Mouse (Mus musculus) stomach, embryonic 15.5 days (tissue): Measurements from ENCODE around the gene Sox1. TPM values are rescaled to one million over a fixed set of nuclear protein-coding genes. Genes with fewer than 3 reads are reported as not detected.

Source experiments
- ATAC-seq: fragments of 200-750 bp; cut with Nextera tagmentation; 2 replicates; pipeline ENCODE4 v1.8.0; 2017; ENCODE audit warnings: low read depth, moderate number of reproducible peaks, moderate TSS enrichment; ENCODE audit not compliant: insufficient read depth, low FRiP score
- H3K27ac ChIP-seq: fragments of 300-500 bp; sonication (generic); 2 replicates; pipeline ENCODE4 v1.5.1; 2015; ENCODE audit warnings: mild to moderate bottlenecking, inconsistent platforms
- H3K27me3 ChIP-seq: fragments of 300-500 bp; sonication (generic); replicated peaks from 2 replicates; pipeline ENCODE4 v1.6.1; 2015; ENCODE audit warnings: inconsistent platforms
- H3K36me3 ChIP-seq: fragments of 300-500 bp; sonication (generic); 2 replicates; pipeline ENCODE4 v1.6.1; 2015; ENCODE audit warnings: inconsistent platforms
- H3K4me1 ChIP-seq: fragments of 300-500 bp; sonication (generic); 2 replicates; pipeline ENCODE4 v1.6.1; 2015; ENCODE audit warnings: inconsistent platforms
- H3K4me2 ChIP-seq: fragments of 300-500 bp; sonication (generic); 2 replicates; pipeline ENCODE4 v1.6.1; 2015; ENCODE audit warnings: mild to moderate bottlenecking, inconsistent platforms
- H3K4me3 ChIP-seq: fragments of 300-500 bp; sonication (generic); replicated peaks from 2 replicates; pipeline ENCODE4 v1.5.1; 2015; ENCODE audit warnings: inconsistent platforms
- H3K9ac ChIP-seq: fragments of 300-500 bp; sonication (generic); 2 replicates; pipeline ENCODE4 v1.6.1; 2015; ENCODE audit warnings: inconsistent platforms
- H3K9me3 ChIP-seq: fragments of 300-500 bp; sonication (generic); 2 replicates; pipeline ENCODE4 v1.6.1; 2016; ENCODE audit warnings: inconsistent platforms
- WGBS: fragments of 180-500 bp; shearing (Covaris S2); methylation state at CpG from one replicate; pipeline ENCODE4 v1.1.7; 2015; 5-methylcytosine and 5-hydroxymethylcytosine counted together
- polyA plus RNA-seq: library from polyadenylated mRNA; unstranded; fragments of >200 nt; fragmentation: Nextera tagmentation; extraction: Ambion mirVana; gene quantifications from 2 replicates; pipeline ENCODE4 v1.2.1, GENCODE M21; 2015

The Sox1 gene
- not detected in 2 replicates for polyA plus RNA-seq

DNA sequence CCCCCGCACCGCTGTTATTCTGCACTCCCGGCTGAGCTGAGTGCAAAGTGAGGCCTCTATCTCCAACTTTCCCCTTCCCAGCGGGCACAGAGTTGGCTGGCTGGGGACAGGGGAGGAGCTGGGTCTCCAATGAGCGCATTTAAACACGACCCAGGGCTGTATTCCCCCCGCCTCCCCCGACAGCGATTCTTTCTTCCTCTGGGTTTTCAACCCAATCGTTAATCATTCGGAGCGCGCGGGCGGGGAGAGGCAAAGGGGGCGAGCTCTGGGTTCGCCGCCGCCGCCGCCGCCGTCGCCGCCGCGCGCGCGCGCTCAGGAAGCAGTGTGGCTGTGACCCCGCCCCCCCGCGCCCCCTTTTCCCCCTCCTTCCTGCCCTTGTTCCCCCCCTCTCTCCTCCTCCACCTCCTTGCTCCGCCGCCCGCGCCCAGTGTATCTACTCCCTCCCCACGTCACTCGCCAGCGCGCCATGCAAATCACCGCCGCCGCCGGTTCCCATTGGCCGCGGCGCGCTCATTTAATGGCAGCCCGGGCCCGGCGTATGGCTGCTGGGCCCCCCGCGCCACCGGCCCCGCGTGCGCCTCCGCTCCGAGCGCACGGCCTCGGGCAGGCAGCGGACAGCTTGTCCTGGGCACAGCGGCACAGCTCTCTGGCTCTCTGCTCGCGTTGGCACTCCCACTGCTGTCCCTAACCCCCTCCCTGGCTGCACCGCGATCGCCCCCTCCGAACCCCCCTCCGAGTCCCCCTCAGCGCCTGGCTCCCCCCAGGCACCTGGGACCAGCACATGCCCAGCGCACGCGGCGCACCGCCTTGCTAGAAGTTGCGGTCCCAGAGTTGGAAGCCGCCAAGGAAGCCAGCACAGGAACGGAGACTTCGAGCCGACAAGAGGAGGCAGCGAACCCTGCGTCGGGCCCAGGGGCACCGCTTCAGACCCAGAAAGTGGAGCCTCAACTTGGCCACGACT is at the start of gene Sox1:
Sox1 (plus strand) TSS at position 225 of the 961 bp plus-strand sequence.
- peak within 1 kb of the TSS; percentile 70 for H3K4me2 ChIP-seq
- H3K9me3 ChIP-seq, result no peaks in the 10 kb centered on the region
- no peak within 1 kb of the TSS for H3K27ac ChIP-seq
- no peaks in the 10 kb centered on the region for H3K36me3 ChIP-seq
- H3K27me3 ChIP-seq, result peaks cover 91% of the 10 kb centered on the region
- WGBS, result under 1% methylated on average over 83 of the region's 89 CpGs
- no peak within 1 kb of the TSS for H3K9ac ChIP-seq
- ATAC-seq, result 0 out of 2 replicates have a peak, but pooled peaks have one; percentile 35
- peaks cover 25% of the 10 kb centered on the region for H3K4me1 ChIP-seq
- peak within 1 kb of the TSS; percentile 37 for H3K4me3 ChIP-seq

DNA sequence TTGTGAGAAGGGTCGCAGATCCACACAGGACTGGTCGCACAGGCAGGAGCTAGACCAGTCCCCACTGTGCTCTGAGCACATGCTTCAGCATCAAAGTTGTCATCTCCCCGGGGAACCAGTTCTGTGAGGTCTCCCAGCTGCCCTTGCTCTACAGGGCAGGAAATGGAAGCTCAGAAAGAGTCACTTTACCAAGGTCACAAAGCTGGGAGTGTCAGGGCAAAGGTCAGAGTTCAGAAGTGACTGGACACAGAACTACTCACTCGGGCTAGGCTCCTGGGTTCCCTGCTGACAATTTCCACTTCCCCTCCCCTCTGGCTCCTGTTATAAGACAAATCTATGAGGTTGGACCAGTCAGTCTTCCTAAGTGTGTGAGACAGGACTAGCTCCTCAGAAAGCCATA is 49.2 kb upstream of the Sox1 start:
- 48% methylated on average over 4 of the region's 4 CpGs for whole genome bisulfite sequencing
- H3K4me1 ChIP-seq, result no peaks in the 10 kb centered on the region
- ATAC-seq, result no peak

DNA sequence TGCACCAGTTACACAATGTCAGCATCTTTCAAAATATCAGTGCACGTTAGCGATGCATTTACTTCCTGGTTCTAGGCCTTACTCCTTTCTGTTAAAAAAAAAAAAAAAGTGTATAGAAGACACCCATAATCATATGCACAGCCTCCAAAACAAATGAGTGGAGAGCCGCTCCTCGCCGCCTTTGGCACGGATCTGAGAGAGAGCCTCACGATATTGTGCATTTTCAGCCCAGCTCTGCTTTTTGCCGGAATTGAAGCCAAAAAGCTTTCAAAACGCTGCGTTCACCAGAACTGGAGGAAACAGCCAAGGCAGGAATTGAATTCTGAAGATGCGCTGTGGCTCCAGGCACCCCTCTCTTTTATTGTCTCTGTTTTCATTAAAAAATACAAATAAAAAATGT is 48.2 kb upstream of the Sox1 start:
- H3K4me2 ChIP-seq, result no peak overlapping the region
- no peak overlapping the region for H3K4me3 ChIP-seq
- WGBS, result 69% methylated on average over 11 of the region's 11 CpGs

More for the DNA sequence above, 49.2 kb upstream of the Sox1 start:
- no peaks in the 10 kb centered on the region for H3K36me3 ChIP-seq
- no peak overlapping the region for H3K4me3 ChIP-seq
- no peak overlapping the region for H3K27ac ChIP-seq
- H3K9me3 ChIP-seq, result no peaks in the 10 kb centered on the region
- H3K9ac ChIP-seq, result no peak overlapping the region
- H3K27me3 ChIP-seq, result no peaks in the 10 kb centered on the region
- no peak overlapping the region for H3K4me2 ChIP-seq

DNA sequence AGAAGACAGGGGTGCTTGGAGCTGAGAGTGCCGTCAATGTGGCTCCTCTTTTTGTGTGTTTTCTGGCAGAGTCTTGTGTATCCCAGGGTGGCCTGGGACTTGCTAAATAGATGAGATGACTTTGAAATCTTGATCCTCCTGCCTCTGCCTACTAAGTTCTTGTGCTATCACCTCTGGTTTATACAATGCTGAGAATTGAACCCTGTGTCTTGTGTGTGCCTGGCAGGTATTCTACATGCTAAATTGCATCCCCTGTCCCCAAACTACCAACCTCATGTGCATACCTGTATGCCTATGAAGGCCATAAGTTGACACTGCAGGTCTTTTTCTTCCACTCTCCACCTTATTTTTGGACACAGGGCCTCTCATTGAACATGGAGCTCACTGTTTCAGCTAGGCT is 46.8 kb upstream of the Sox1 start:
- Histone ChIP-seq H3K36me3 (no peaks in the 10 kb centered on the region), H3K4me2 (no peak overlapping the region), H3K9me3 (no peaks in the 10 kb centered on the region), H3K4me3 (no peak overlapping the region), H3K27me3 (no peaks in the 10 kb centered on the region), H3K9ac (no peak overlapping the region), H3K4me1 (no peaks in the 10 kb centered on the region), H3K27ac (no peak overlapping the region)
- no peak for ATAC-seq
- WGBS, result 74% methylated on average over 1 of the region's 1 CpGs

More for the DNA sequence above, 48.2 kb upstream of the Sox1 start:
- ATAC-seq, result no peak
- Histone ChIP-seq H3K9me3 (no peaks in the 10 kb centered on the region), H3K27me3 (no peaks in the 10 kb centered on the region), H3K4me1 (no peaks in the 10 kb centered on the region), H3K9ac (no peak overlapping the region), H3K27ac (no peak overlapping the region), H3K36me3 (no peaks in the 10 kb centered on the region)

DNA sequence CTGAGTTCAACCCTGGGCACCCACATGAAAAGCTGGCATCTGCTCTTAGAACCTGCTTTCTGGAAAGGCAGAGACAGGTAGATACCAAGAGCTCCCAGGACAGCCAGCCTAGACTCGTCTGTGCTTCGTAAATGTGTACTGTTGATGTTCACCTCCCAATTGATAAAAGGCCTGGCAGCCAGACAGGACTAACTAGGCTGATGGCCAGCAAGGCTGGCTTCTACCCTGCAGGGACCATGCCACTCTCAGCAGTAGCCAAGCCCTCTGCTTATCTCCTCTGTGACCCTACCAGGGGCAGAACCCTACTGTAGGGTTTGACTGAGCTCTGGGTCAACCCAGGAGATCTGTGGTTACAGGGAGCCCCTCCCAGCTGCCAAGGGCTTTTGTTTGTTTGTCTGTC is 45.5 kb upstream of the Sox1 start:
- Histone ChIP-seq H3K4me2 (no peak overlapping the region), H3K4me3 (no peak overlapping the region), H3K9ac (no peak overlapping the region), H3K4me1 (no peaks in the 10 kb centered on the region), H3K9me3 (no peaks in the 10 kb centered on the region), H3K27me3 (no peaks in the 10 kb centered on the region), H3K36me3 (no peaks in the 10 kb centered on the region), H3K27ac (no peak overlapping the region)
- ATAC-seq, result no peak
- 35% methylated on average over 2 of the region's 2 CpGs for WGBS

DNA sequence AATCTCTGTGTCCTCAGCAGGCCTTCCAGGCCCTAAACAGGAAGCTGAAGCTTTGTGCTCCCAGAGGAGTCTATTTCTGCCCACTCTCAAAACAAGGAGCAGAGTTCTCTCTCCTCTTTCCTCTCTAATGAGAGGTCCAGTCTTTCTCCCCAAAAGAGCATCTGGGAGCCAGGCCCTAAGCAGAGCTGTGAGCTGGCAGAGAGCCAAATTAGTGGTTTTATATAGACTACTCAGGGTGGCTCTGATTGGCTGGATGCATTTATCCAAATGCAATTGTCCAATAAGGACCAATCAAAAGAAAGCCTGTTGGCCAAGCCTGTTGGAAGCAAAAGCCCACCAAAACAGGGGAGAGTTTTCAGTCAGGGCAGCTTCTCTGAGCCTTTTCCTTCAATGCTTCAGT is 44.0 kb upstream of the Sox1 start:
- Histone ChIP-seq H3K9ac (no peak overlapping the region), H3K9me3 (no peaks in the 10 kb centered on the region), H3K27ac (no peak overlapping the region), H3K36me3 (no peaks in the 10 kb centered on the region), H3K4me2 (no peak overlapping the region), H3K4me1 (no peaks in the 10 kb centered on the region), H3K4me3 (no peak overlapping the region), H3K27me3 (no peaks in the 10 kb centered on the region)
- ATAC-seq, result no peak

DNA sequence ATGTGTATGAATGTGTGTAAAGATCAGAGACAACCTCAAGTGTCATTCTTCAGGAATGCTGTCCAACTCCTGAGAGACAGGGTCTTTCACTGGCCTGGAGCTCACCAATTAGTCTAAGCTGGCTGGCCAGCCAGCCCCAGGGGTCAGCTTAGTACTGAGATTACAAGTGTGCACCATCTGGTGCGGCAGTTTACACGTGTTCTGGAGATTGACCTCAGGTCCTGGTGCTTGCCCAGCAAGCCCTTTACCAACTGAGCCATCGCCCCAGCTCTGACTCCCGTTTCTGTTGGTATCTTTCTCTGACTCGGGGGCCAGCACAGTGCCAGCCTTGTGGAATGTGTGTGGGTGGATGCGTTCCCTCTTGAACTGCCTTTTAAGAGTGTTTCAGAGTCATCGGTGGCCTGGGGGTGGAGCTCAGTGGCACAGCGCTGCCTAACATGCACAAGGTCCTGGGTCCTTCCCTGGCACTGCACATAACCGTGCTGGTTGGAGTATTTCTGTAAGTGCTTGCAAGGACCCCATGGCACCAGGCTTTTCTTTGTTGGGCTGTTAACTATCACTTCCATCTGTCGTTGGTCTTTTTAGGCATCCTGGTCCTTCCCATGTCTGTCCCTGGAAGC is 40.6 kb upstream of the Sox1 start:
- Histone ChIP-seq H3K4me3 (no peak overlapping the region), H3K36me3 (no peaks in the 10 kb centered on the region), H3K4me2 (no peak overlapping the region), H3K9me3 (no peaks in the 10 kb centered on the region), H3K4me1 (no peaks in the 10 kb centered on the region), H3K27me3 (no peaks in the 10 kb centered on the region), H3K27ac (no peak overlapping the region), H3K9ac (no peak overlapping the region)
- no peak for ATAC-seq
- 74% methylated on average over 10 of the region's 10 CpGs for WGBS

DNA sequence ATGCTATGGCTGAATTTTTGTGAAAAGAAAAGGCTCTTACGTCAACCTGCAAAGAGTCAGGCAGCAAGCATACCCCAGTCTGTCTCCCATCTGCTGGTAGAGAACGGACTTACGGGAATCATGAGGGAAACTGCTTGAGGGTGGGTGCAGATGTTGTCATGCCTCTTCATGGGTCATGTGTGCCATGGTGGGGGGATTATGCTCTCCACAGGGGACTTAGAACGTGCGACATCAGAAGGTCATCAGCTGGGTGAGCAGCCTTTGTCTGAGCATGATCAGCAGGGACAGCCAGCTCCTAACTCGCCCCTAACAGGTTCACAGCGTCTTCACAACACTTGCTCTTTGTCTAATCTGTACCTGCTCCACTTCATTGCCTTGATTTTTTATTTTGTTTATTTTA is 26.9 kb upstream of the Sox1 start:
- Histone ChIP-seq H3K27me3 (no peaks in the 10 kb centered on the region; the same call in 1 of the 2 replicates), H3K36me3 (no peaks in the 10 kb centered on the region), H3K27ac (no peak overlapping the region), H3K4me1 (no peaks in the 10 kb centered on the region), H3K9me3 (no peaks in the 10 kb centered on the region), H3K9ac (no peak overlapping the region), H3K4me3 (no peak overlapping the region), H3K4me2 (no peak overlapping the region)
- WGBS, result 57% methylated on average over 7 of the region's 7 CpGs
- ATAC-seq, result no peak

DNA sequence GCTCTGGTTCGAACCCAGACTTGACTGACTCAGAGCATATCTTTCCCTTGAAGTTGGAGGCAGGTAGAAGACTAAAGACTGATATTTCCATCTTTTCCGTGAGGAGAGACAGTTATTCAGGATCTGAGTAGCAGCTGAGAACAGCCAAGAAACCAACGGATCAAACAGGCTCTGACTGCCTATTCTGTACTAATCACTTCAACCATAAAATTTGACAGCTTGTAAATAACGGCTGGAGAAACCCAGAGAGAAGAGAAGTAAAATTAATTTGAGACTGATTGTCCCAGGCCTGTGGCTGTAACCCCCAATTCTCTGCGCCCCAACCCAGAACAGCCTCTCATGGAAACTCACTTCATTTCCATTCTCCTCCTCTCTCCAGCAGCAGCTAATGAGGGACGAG is 26.2 kb upstream of the Sox1 start:
- no peak overlapping the region for H3K4me3 ChIP-seq
- H3K4me2 ChIP-seq, result no peak overlapping the region
- no peak overlapping the region for H3K9ac ChIP-seq
- H3K4me1 ChIP-seq, result no peaks in the 10 kb centered on the region
- H3K9me3 ChIP-seq, result no peaks in the 10 kb centered on the region
- H3K27me3 ChIP-seq, result no peaks in the 10 kb centered on the region; the same call in 1 of the 2 replicates
- no peaks in the 10 kb centered on the region for H3K36me3 ChIP-seq
- no peak overlapping the region for H3K27ac ChIP-seq
- WGBS, result 63% methylated on average over 6 of the region's 6 CpGs
- no peak for ATAC-seq

DNA sequence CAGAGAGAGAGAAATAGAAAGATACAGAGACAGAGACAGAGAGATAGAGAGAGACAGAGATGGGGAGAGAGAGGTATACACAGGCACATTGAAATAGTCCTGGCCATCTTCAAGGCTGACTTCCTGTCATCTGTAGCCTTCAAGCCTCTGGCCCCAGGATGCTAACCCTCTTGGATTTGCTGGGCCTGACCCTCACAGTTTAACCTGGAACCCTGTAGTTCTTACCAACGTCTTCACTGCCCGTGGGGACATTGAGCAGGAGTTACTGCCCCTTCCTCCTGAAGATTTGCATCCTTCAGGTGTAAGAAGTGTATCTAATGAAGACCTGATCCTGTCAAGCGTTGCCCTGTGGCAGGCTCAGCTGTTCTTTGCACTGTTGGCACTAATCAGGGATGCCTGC is 14.0 kb upstream of the Sox1 start:
- H3K4me1 ChIP-seq, result peaks cover 18% of the 10 kb centered on the region
- H3K9ac ChIP-seq, result no peak overlapping the region
- no peak overlapping the region for H3K4me2 ChIP-seq
- no peaks in the 10 kb centered on the region for H3K9me3 ChIP-seq
- no peak overlapping the region for H3K4me3 ChIP-seq
- WGBS, result 71% methylated on average over 3 of the region's 3 CpGs
- peaks cover 68% of the 10 kb centered on the region for H3K27me3 ChIP-seq
- H3K27ac ChIP-seq, result no peak overlapping the region
- H3K36me3 ChIP-seq, result no peaks in the 10 kb centered on the region
- ATAC-seq, result no peak

DNA sequence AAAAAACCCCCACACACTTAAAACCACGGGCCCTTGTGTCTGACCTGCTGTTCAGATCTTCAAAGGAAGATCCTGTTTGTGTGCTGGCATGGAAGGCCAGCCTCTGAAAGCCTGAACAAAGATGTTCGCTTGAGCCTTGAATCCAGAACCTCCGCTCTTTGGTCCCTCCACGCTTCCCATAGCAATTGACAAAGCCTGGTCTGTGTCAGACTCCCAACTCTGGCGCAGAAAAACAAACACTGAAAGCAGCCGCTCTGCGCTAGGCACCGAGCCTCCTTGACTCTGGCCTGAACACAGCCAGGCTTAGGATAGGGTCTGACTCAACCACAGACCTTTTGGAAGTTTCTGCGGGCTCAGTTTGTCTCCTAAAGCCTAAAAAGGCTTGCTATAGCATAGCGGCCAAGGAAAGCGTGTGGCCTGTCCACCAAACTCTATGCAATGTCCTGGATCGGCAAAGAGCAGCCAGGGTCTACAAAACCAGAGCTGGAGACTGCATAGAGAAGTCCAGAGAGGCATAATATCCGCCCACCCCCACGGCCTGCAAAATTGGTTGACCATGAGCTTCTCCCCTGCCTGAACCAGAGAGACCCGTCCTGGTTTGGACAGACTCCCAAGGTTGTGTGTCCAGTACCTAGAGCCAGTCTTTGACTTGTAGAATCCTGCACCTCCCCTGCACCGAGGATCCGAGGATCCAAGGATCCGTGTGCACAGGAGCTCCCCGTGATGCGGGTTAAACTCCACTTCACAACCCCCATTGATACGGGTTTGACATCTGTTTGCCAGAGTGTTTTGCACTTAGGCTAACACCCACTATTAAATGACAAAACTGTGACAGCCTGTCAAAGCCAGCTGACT is 12.2 kb upstream of the Sox1 start:
- no peaks in the 10 kb centered on the region for H3K9me3 ChIP-seq
- no peak overlapping the region for H3K4me3 ChIP-seq
- peaks cover 20% of the 10 kb centered on the region for H3K4me1 ChIP-seq
- H3K27ac ChIP-seq, result no peak overlapping the region
- H3K4me2 ChIP-seq, result no peak overlapping the region
- peaks cover 84% of the 10 kb centered on the region for H3K27me3 ChIP-seq
- no peak overlapping the region for H3K9ac ChIP-seq
- no peak for ATAC-seq
- WGBS, result 4% methylated on average over 21 of the region's 21 CpGs
- H3K36me3 ChIP-seq, result no peaks in the 10 kb centered on the region
